Mouse (Mus musculus) kidney, postnatal 10 days (tissue): ENCODE data around the gene Spop.
A peak's percentile ranks its signal among the peaks of the same experiment; 100 is the strongest.
"Not testable (repeated sequence)": the region's sequence is repeated elsewhere in the genome, so short reads cannot be mapped to it uniquely, and the experiment has no call there.

Experiments used
- DNase-seq: peaks from one replicate; pipeline ENCODE4 v3.0.0; 2021; ENCODE audit warnings: mixed read lengths

The Spop gene

DNA sequence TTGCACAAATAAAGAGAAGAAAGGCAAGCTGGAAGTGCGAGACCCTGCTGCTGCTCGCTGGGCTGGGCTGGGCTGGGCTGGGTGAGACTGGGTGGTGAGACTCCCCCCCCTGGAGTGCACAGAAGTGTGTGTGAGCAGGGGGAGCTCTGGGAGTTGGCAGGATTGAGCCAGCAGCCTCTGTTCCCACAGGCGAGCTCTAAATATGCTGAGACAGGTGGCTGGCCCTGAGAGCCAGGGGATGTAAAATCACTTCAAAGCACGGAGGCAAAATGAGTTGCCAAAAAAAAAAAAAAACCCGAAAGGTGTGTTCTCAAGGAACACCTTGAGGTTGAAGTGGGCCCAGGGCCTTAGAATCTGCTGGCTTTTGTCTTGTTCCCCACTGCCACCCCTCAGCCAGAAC lies 22.1 kb upstream of the Spop start:
- DNase-seq: peak; percentile 4

DNA sequence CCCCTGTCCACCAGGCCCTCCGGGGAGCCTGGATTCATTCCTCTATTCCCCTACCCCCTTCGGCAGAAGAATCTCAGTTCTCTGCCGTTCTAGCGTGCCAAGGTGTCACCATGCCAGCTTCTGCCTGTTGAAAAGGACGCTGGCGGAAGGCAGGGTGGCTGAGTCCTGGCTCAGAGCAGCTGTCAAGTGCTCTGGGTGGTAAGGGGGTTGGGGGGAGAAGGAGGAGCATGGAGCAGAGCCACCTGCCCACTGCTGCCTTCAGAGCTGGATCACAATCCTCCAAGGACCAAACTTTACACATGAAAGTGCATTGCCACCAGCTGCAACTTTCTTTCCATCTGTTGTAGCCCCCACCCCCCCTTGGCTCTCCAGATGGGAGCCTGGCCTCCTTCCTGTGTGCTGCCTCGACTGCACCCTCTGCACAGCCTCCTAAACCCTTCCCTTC lies 21.6 kb upstream of the Spop start:
- DNase-seq: peak; percentile 11

DNA sequence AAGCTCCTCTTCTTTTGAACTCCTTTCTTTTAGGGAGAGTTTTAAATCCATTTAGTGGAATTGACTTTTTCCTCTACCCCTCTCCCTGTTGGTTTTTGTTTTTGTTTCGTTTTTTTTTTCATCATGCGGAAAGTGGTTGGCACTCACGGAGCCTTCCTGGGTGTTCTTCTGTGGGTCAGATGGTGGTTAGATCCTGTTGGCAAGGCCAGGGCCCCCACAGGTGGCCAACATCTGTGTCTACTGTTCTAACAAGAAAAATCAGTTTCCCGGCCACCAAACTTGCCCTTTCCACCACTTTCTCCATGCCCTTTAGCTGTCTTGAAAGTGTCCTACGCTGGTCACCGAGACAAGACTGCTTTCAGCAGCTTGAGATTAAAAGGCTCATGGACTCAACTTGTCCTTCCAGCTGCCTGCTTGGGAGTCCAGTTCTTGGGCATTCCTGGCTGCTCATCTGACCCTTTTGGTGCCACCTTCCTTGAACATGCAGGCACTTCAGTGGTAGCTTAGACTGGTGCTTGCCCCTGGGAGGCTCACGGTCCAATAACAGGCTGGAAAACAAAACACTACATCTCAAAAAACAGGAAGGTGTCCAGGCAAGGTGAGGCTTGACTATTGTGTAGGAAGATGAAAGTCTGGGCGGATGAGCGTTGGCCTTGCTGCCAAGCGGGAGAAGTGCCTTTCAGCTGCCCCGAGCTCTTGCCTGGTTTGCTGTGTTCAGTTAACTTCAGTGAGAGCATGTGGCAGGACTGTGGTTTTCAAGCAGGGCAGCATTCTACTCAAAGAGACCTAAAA lies 21.0 kb upstream of the Spop start:
- DNase-seq: no peak

DNA sequence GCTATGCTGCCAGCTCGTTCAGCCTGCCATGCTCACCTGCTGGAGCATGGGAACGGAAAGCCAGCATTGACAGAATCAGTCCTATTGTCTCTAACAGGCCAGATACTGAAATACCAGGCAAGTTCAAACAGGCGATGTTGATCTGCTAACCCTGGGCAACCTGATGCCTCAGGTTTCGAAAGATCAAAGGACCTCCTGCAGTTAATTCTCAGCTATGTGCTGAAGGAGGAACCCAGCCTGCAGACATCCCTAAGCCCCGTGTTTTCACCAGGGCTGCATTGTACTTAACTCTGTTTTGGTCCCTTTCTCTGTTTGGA lies 20.4 kb upstream of the Spop start:
- DNase-seq: no peak

DNA sequence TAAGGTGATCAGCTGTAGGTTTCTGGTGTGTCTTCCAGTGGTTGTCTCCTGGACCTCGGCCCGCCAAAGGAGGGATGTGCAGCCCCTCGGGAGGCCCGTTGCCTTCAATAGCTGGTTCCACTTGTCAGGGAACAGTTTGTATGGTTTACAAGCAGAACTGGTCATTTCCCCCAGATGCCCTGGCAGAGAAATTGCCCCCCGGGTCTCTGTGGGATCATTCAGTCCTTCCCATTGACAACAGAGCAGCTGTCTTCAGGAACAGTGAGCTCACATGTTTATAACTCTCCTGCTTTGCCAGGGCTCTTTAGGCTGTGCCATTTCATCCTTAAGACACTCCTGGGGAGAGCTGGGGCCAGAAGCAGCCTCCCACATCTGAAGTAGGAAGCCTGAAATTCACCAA lies 19.8 kb upstream of the Spop start:
- DNase-seq: no peak

DNA sequence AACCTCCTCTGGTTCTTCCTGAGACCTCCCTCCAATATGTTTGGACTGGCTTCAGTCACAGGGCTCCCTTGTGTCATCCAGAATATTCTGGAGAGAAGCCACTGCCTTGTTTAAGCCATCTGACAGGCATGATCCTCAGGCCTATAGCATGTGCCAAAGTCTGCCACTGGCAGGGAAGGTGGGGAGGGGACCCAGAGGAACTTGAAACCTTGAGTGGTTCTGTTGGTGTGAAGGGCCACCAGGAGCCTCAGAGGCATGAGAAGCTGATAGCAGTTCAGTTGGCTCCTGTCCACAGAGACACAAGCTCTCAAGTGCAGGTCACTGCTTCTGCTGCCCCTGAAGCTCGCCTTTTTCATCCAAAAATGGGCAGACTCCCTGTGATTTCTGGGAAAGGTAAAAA lies 17.3 kb upstream of the Spop start:
- DNase-seq: no peak

DNA sequence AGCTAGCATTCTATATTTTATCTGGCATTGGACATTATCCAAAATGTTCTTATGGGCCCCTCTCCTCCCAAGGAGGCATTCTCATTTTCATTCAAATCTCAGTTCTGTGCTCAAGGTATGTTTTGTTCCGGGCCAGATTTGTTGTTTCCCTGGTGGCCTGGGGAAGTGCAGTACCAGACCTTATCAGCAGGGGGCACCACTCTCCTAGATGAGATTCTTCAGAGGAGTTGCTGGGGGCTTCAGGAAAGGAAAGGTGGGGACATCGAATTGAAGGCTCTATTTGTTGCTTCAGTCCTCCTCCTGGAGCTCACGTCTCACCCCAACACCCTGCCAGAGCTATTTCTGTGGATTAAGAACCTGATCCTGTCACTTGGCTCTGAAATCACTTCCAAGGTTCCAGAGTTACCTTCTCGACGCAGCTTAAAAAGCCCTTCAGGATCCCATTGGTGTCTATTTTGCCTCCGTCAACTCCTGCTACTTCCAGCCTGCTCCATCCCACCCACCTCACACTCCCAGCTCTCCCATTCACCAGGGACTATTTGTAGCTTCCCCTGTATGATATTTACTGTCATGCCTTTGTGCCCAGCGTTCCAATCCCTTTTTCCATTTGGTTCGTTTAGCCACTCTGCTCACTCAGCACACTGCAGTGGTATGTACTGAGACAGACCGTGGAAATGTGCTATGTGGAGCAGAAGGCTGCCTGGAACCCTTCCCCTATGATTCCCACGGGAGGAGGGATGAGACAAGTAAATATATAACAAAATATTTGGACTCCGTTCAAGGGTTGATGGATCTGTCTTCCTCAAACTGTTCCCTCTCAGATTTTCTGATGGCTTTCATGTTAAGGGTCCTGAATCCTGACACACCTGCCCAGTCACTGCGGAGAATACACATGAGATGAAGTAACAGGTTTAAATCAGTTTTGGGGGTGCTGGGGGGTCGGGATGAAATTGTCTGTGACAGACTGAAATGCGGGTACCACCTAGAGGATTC lies 15.7 kb upstream of the Spop start:
- peak; percentile 85 for DNase-seq

DNA sequence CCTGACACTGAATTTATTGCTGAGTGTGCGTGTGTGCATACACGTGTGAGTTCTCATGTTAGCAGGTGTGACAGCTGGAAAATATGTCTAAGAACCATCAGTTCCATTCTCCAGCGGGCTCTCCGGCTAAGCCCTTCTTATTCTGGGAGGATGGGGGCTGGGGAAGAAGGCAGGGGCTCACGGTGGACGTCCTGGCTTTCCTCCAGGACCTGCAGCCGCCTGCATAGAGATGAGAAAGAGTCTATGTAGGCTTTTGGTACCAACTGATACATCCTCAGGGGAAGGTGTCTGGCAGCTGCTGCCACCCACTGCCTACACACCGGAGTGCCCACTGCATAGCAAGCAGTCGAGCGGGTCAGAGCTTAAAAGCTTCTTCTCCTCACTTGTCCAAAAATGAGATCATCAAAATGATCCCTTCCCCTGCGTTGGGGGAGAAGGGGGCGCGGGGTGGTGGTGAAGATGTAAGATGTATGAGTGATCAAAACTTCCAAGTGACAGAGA lies 14.3 kb upstream of the Spop start:
- DNase-seq: no peak

DNA sequence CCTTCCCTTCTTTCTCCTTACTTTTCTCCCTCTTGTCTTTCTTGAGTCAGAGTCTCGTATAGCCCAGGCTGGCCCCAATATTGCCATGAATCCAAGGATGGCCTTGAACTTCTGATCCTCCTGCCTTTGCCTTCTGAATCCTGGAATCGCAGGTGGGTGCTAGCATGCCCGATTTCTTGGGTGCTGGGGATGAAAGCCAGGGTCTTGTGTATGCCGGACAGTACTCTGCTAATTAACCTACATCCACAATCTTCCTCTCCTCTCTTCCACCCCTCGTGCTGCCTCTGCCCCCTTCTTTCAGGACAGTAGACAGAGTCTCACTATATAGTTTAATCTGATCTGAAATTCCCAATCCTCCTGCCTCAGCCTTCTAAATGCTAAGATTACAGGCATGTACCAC lies 12.3 kb upstream of the Spop start:
- DNase-seq: no peak

DNA sequence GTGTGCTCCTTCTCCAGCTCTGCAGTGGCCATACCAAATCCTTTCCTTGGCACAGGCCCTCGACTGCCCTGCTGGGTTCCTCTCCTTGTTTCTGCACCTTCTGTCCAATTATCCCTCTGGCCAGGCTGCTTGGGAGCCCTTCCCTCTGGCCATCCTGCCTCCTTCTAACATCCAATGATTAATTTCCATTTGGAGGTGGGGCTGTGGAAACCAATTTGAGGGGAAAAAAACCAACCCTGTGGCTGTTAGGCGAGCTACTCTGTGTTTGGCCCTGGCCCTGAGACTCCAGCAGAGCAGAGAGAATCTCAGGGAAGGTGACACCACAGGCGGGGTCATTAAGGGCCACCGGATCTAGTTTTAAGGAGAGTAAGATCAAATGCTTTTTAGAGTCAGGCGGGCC lies 11.7 kb upstream of the Spop start:
- no peak for DNase-seq

DNA sequence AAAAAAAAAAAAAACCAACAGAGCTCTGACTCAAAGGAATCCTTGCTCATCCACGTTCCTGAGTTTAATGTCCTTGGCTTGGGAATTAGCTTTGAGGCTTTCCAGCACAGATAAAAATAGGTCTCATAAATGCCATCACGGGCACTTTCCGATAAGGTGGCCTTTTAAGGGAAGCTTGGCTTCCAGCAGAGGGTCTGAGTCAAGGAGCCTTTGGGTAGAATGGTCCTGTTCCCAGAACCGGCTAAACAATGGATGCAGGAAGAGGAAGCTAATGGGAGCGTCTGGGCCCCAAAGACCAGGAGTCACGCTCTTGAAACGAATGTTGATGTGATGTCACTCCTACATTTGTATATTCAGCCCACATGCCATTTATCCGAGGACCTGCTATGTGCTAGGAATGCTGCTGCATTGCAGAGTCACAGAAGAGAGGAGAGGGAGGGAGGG lies 11.2 kb upstream of the Spop start:
- DNase-seq: no peak

DNA sequence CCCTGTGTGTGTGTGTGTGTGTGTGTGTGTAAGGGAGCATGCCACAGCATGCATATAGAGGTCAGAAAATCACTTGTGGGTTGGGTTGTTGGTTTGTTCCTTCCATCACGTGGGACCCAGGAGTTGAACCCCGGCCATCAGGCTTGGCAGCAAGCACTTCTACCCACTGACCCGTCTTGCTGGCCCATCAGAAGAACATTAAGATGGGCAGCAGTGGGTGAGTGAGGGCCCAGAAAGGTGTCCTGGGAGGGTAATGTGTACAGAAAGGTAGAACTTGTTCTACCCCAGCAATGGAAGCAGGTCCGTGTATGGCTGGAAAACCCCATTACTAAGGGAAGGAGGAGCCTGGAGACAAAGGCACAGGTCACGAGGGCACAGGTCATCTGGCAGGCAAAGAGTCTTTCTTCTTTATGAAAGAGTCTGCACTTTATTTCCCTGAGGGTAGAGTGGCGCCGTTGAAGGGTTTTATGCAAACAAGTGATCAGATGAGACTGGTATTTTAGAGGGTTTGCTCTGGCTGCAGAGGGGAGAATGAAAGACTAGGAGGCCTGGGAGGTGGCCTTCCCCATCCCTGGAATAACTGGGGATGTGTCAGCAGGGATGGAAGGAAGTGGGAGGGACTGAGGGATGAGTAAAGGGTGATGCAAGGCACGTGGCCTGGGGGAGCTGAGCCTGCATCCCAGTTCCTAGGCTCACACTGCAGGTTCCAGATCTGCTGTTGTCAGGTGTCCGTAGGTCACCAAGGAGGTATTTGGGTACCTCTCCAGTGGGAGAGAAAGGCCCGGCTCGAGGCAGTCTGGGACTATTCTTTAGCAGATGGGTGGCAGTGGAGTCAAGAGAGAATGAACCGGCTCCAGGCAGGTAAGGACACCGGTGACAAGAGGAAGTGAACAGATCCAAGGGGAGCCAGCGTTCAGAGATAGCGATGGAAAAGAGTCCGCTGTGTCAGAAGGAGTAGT lies 10.2 kb upstream of the Spop start:
- no peak for DNase-seq

DNA sequence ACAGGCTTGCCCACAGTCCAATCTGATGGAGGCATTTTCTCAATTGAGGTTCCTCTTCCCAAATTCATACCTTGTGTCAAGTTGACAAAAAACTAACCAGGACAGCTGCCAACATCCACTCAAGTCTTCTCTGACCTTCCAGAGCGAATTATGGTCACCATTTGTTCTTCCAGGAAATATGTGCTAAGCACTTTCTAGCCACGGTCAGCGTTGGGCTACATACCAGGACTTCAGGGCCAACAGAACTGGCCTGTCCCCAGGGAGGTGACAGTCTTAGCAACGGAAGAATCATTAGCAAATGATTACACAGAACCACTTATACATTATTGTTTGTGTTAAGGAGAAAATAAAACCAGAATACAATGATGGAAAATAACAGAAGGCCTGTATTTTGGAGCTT lies 8.1 kb upstream of the Spop start:
- no peak for DNase-seq

DNA sequence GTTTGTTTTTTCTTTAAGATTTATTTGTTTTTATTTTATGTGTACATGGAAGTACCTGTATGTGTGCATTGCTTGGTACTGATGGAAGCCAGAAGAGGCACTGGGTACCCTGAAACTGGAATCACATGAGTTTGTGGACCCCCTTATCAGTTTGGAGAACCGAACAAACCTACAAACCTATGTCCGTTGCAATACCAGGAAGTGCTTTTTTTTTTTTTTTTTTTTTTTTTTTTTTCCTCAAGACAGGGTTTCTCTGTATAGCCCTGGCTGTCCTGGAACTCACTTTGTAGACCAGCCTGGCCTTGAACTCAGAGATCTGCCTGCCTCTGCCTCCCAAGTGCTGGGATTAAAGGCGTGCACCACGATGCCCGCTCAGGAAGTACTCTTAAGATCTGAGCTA lies 7.5 kb upstream of the Spop start:
- DNase-seq: not testable (repeated sequence)

DNA sequence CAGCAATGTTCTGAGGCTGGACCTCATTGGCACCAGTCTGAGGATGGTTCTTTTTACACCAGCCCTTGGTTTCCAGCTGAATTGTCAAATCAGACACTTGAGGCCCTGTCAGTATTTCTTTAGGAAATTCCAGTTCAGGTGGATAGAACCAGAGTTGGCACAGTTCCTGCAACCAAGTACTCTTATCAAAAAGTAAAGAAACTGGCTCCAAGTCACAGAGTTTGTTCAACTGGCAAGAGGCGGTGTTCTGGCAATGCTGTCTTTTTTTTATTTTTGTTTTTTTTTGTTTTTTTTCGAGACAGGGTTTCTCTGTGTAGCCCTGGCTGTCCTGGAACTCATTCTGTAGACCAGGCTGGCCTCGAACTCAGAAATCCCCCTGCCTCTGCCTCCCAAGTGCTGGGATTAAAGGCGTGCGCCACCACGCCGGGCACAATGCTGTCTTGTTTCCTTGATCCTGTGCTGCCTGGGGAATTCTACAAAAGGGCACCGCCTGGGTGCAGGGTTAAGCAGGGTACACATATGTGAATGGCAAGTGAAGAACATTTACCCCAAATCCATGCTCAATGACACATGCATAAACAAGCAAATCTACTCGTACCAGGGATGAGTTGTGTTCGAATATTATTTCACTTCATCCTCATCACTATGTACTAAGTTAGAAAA lies 4.3 kb upstream of the Spop start:
- no peak for DNase-seq

DNA sequence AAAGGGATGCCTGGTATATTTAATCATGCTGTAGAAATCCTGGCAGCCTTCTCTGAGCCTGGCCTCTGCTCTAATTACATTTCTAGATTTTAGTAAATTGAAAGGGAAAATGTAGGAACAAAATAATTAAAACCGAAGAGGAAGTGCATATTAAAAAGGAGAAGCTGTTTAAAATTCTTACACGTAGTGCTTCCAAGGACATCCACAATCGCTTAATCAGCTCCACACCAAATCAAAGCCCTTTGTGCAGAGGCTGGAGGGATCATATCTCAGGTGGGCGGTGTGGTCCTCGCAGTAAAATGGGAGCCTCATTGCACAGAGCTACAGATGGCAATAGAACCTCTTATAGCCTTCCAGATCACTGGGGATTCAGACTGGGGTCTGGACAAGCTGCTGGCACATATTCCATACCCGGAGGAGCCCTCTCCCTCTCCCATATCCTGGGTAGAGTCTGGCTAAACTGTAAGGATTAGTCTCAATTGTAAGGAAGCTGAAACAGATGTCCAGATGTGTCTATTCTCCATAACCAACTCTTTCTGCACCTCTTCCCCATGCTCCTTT lies 2.3 kb upstream of the Spop start:
- no peak for DNase-seq

DNA sequence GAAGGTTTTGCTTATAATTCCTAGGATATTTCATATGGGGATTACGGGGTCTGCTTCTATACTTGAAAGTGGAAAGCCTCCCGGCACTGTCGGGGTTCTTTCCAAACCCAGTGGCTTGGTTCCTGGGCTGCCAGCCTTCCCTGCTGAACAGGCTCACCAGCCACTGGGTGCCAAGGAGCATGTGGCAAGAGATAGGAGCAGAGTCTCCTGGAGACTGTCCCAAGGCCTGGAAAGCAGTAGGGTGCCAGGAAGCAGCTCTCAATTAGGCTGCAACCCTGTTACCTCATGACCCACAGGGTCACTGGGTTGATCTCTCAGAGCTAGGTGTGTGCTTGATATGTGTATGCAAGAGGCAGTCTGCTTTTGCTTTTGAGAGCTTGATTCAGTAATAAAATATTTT lies 1.3 kb upstream of the Spop start:
- no peak for DNase-seq

DNA sequence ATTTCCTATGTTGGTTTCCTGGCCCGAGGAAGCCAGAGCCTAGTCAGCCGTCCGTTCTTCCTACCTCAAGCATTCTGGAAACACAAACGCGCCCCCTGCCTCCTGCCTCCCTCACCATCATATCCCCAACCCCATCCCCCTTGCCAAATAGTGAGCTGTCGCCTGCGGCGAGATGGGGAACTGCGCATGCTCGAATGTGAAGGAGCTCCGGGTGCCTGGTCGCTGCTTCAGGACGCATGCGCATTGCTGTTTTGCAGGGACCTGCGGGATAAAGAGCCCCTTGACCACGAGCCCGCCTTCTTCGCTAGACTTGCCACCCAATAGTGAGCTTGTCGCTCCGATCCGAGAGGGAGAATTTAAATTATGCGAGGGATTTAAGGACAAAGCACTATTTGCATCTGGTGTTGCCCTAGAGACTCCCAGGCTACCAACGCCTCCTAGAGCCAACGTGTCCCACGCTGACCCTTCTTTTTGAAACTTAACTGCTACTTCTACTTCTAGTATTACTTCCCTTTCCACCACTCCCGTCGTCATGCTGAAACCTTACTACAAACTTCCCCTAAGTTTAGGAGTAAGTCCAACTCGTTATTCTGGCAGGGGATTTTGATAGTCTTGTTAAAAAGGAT lies 769 bp downstream of the Spop start:
- peak; percentile 97 for DNase-seq

DNA sequence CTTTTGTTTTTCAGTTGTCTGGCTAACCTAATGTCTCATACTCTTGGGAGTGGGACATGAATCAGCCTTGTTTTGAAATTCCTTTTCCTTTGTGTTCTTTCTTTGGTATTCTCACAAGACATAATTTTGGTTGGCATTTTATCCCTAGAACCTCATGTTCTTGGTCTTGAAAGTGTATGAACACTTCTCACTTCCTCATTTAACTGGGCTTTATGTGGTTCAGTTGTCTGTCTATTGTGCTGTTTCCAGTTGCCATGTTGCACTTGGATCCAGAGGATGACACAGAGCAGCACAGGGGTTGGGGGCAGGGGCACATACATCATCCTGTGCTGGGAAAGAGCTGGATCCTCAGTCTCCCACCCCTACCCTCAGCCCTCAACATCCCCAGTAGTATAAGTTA lies 2.1 kb downstream of the Spop start:
- no peak for DNase-seq

DNA sequence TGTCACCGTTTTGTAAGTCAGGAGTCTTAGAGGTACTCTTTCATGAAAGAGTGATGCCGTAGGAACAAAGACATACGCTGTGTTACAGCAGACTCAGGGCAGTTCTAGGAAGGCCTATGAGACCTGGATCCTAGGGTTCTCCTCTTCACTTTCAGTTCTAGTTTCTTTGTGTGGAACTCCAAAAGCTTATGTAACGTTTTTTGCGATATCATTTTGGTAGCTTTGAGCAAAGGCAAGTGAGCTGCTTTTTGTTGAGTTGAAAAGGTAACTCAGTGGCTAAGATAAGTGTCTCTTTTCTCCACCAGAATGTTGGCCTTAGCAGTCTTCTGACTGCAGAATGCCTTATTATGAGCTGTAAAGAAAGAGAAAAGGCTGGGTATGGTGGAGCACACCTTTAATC lies 3.5 kb downstream of the Spop start:
- no peak for DNase-seq

DNA sequence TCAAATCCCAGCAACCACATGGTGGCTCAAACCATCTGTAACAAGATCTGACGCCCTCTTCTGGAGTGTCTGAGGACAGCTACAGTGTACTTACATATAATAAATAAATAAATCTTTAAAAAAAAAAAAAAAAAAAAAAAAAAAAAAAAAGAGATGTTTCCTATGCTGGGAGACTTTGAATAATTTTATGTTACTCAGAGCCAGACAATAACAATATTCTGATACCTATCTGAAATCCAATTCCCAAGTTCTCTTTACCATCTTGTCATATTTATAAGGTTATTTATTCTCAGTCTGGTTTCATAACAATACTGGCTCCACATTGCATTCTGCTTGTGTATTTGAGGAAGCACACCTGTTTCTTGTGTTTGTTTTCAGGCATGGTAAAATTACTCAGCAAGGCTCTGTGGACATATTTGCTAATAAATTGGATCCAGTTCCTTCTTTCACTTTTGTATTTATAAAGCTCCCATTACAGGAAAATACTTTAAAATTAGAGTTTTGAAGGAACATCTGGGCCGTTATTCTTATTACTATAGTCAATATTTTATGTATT lies 7.1 kb downstream of the Spop start:
- no peak for DNase-seq
